Mouse (Mus musculus): Measurements from ENCODE around the gene Ccdc60. TPM values are rescaled to one million over a fixed set of nuclear protein-coding genes. Genes with fewer than 3 reads are reported as not detected.

The Ccdc60 gene
- total and polyA plus RNA-seq, 3 experiments = not detected

GRCm38 (mm10) chr5:116246642-116247041 is 42.1 kb downstream of the Ccdc60 start:
- no peak overlapping the region for H3K4me3 ChIP-seq (ENCODE audit: control insufficient read depth in 1 of 2, insufficient read depth in 1 of 2, low read depth in 2 of 2, low read length in 2 of 2)
- no peaks in the 10 kb centered on the region for H3K36me3 ChIP-seq (ENCODE audit: control insufficient read depth in 1 of 2, insufficient read depth in 2 of 2, low read length in 2 of 2)
- no peaks in the 10 kb centered on the region for H3K9me3 ChIP-seq (replicated peaks; ENCODE audit: insufficient read depth, low read length)
- no peaks in the 10 kb centered on the region for H3K79me2 ChIP-seq (ENCODE audit: control insufficient read depth, insufficient read depth, low read length, poor library complexity)
- H3K9ac ChIP-seq (ENCODE audit: control insufficient read depth, low read depth, low read length, poor library complexity, severe bottlenecking) = no peak overlapping the region
- H3K27me3 ChIP-seq (ENCODE audit: control insufficient read depth in 1 of 2, insufficient read depth in 2 of 2, low read length in 2 of 2) = no peaks in the 10 kb centered on the region
- no peak for DNase-seq (ENCODE audit: low read depth, low spot score)
- no peaks in the 10 kb centered on the region for H3K4me1 ChIP-seq (ENCODE audit: control insufficient read depth in 1 of 2, insufficient read depth in 2 of 2, low read length in 2 of 2)
- no peak for TF ChIP-seq MAZ (IDR thresholded peaks at IDR 0.05; ENCODE audit: low read depth, low read length)
- no peak for TF ChIP-seq HCFC1 (IDR thresholded peaks at IDR 0.05; ENCODE audit: low read depth, low read length)
- TF ChIP-seq ZKSCAN1 (IDR thresholded peaks at IDR 0.05; ENCODE audit: low read depth, low read length) = no peak
- no peak for TF ChIP-seq ETS1 (IDR thresholded peaks at IDR 0.05; ENCODE audit: low read depth, low read length)
- no peak for TF ChIP-seq RCOR1 (IDR thresholded peaks at IDR 0.05; ENCODE audit: low read depth, low read length)
- TF ChIP-seq MEF2A (IDR thresholded peaks at IDR 0.05; ENCODE audit: extremely low read depth, insufficient replicate concordance, low read depth, low read length, poor library complexity, severe bottlenecking) = no peak
- TF ChIP-seq KAT2A (conservative IDR thresholded peaks at IDR 0.05; ENCODE audit: low read depth, low read length) = no peak
- no peak for TF ChIP-seq MYC (IDR thresholded peaks at IDR 0.05; ENCODE audit: low read depth, low read length)
- no peak for TF ChIP-seq NELFE (IDR thresholded peaks at IDR 0.05; ENCODE audit: low read depth, low read length)
- no peak for TF ChIP-seq TBP (IDR thresholded peaks at IDR 0.05; ENCODE audit: low read depth, low read length)
- no peak for TF ChIP-seq UBTF (IDR thresholded peaks at IDR 0.05; ENCODE audit: borderline replicate concordance, insufficient read depth, low read depth, low read length)
- TF ChIP-seq POLR2AphosphoS2 (IDR thresholded peaks at IDR 0.05; ENCODE audit: low read length) = no peak
- no peak for TF ChIP-seq MXI1 (IDR thresholded peaks at IDR 0.05; ENCODE audit: low read depth, low read length)
- no peak for TF ChIP-seq CTCF (IDR thresholded peaks at IDR 0.05 in 2 of 3, conservative IDR thresholded peaks at IDR 0.05 in 1 of 3; ENCODE audit: control insufficient read depth in 1 of 3, insufficient read depth in 1 of 3, low read depth in 2 of 3, low read length in 3 of 3, poor library complexity in 1 of 3, severe bottlenecking in 1 of 3)
- no peak for TF ChIP-seq POLR2AphosphoS5 (IDR thresholded peaks at IDR 0.05; ENCODE audit: borderline replicate concordance, low read depth, low read length)
- H3K27ac ChIP-seq (ENCODE audit: control insufficient read depth, low read depth, low read length) = no peak overlapping the region

- no peak overlapping the region for H3K9ac ChIP-seq (ENCODE audit: control insufficient read depth, low read depth, low read length, poor library complexity, severe bottlenecking)
- no peak for DNase-seq (ENCODE audit: low read depth, low spot score)
- H3K27me3 ChIP-seq (ENCODE audit: control insufficient read depth in 1 of 2, insufficient read depth in 2 of 2, low read length in 2 of 2) = no peaks in the 10 kb centered on the region
- no peak overlapping the region for H3K4me3 ChIP-seq (ENCODE audit: control insufficient read depth in 1 of 2, insufficient read depth in 1 of 2, low read depth in 2 of 2, low read length in 2 of 2)
- no peak for TF ChIP-seq TAL1 (IDR thresholded peaks at IDR 0.05; ENCODE audit: low read length)
- no peak for TF ChIP-seq MAX (IDR thresholded peaks at IDR 0.05; ENCODE audit: low read length)
- no peak for TF ChIP-seq EP300 (IDR thresholded peaks at IDR 0.05; ENCODE audit: low read depth in 1 of 2, low read length in 2 of 2)
- no peak for TF ChIP-seq CHD1 (IDR thresholded peaks at IDR 0.05; ENCODE audit: low read depth, low read length)
- TF ChIP-seq NRF1 (IDR thresholded peaks at IDR 0.05; ENCODE audit: insufficient read depth, low read depth, low read length, poor library complexity, severe bottlenecking) = no peak
- TF ChIP-seq TCF12 (IDR thresholded peaks at IDR 0.05; ENCODE audit: low read depth, low read length) = no peak
- TF ChIP-seq MYC (IDR thresholded peaks at IDR 0.05; ENCODE audit: low read depth, low read length) = no peak
- H3K27ac ChIP-seq (ENCODE audit: control insufficient read depth, low read depth, low read length) = no peak overlapping the region
- no peaks in the 10 kb centered on the region for H3K79me2 ChIP-seq (ENCODE audit: control insufficient read depth, insufficient read depth, low read length, poor library complexity)
- no peaks in the 10 kb centered on the region for H3K36me3 ChIP-seq (ENCODE audit: control insufficient read depth in 1 of 2, insufficient read depth in 2 of 2, low read length in 2 of 2)
- no peaks in the 10 kb centered on the region for H3K4me1 ChIP-seq (ENCODE audit: control insufficient read depth in 1 of 2, insufficient read depth in 2 of 2, low read length in 2 of 2)
- H3K9me3 ChIP-seq (replicated peaks; ENCODE audit: insufficient read depth, low read length) = no peaks in the 10 kb centered on the region
Observed at GRCm38 (mm10) chr5:116244476-116244875, 44.3 kb downstream of the Ccdc60 start.

All from MEL (cell line).